In the genomic region with DNA sequence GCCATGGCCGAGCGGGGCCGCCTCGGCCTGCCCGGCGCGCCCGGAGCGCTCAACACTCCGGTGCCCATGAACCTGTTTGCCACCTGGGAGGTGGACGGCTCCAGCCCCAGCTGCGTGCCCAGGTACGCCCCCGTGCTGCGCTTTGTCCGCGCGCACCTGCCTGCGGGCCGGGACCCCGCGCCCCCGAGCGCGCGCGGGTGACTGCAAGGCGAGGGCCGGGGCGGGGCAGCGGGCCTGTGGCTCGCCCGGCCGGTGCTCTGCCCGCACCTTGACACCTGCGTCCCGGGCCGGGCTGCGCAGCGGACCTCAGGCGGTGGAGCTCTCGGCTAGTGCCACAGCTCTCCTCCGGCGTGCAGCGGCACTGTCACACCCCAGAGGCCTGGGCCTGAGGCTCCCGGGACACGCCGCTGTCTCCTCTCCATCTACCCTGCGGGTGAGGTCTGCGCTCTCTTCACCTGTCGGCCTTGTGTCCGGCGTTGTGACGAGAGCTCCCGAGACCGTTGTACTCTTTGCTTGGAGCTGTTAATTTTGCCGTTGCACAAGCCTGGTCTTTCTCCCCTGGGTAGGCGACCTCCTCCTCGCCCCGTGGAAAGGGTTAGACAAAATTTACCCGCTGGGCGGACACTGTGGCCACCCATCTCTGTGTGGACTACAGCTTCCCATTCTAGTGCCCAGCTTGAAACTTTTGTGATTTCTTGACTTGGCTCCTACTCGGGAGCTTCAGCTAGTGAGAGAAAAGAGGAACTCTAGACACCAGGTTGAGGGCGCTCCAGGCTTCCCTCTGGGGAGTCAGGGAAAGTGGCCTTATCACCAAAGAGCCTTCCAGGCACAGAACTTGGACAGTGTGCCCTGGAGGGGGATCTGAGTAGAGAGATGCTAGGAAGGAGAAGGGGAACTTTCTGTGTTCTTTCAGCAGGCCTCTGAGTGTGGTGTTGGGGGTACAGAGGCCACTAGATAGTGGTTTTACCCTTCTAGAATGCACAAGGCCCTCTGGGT, we compare ENCODE assay signal across 8 mouse cellular contexts. TPM values are rescaled to one million over a fixed set of nuclear protein-coding genes. Genes with fewer than 3 reads are reported as not detected.
A peak's percentile ranks its signal among the peaks of the same experiment; 100 is the strongest.
DNase-seq lines count a peak whose midpoint lies in the region; ATAC-seq and TF ChIP-seq lines count a peak whose summit lies in the region.

No protein-coding gene starts in this region.

- peak; percentile 65 to 66 for DNase-seq in heart, adult 18-20 months
- DNase-seq in heart, postnatal 25 days (ENCODE audit: low spot score), result no peak
- DNase-seq in cerebellum, adult 9-10 months, result peak; percentile 61
- no peak for DNase-seq in forebrain, postnatal 0 days
- peak; percentile 59 for DNase-seq in liver
- DNase-seq in midbrain, embryonic 14.5 days, result peak; percentile 66
- DNase-seq in spleen, postnatal 4 days (ENCODE audit: low spot score in 2 of 2), result peak; percentile 60 to 83

- peak overlapping the region; percentile 94 for H3K4me3 ChIP-seq in forebrain, postnatal 0 days (ENCODE audit: low read depth, low read length)
- H3K4me3 ChIP-seq in hindbrain, embryonic 16.5 days (ENCODE audit: low read length), result peak overlapping the region; percentile 89
- peak overlapping the region; percentile 96 for H3K4me3 ChIP-seq in midbrain, embryonic 14.5 days (replicated peaks; ENCODE audit: low read depth, low read length)

- H3K36me3 ChIP-seq in forebrain, postnatal 0 days (ENCODE audit: insufficient read depth), result no peaks in the 10 kb centered on the region
- H3K36me3 ChIP-seq in hindbrain, embryonic 16.5 days (ENCODE audit: control insufficient read depth, insufficient read depth, low read length), result no peaks in the 10 kb centered on the region
- 0 out of 2 replicates have a peak, but pooled peaks cover 2% of the 10 kb centered on the region for H3K36me3 ChIP-seq in midbrain, embryonic 14.5 days (ENCODE audit: control insufficient read depth, insufficient read depth, low read length)

- H3K9me3 ChIP-seq in forebrain, postnatal 0 days (ENCODE audit: low read length), result no peaks in the 10 kb centered on the region
- no peaks in the 10 kb centered on the region for H3K9me3 ChIP-seq in hindbrain, embryonic 16.5 days (ENCODE audit: control insufficient read depth, low read length)
- no peaks in the 10 kb centered on the region for H3K9me3 ChIP-seq in midbrain, embryonic 14.5 days (ENCODE audit: control insufficient read depth, low read length)

- ATAC-seq in forebrain, postnatal 0 days, result no peak
- peak; percentile 12 for ATAC-seq in hindbrain, embryonic 16.5 days
- peak; percentile 38 for ATAC-seq in midbrain, embryonic 14.5 days (ENCODE audit: low FRiP score, low TSS enrichment)

- H3K4me2 ChIP-seq in forebrain, postnatal 0 days (ENCODE audit: low read depth), result peak overlapping the region; percentile 74
- peak overlapping the region; percentile 83 for H3K4me2 ChIP-seq in hindbrain, embryonic 16.5 days (ENCODE audit: low read length)
- H3K4me2 ChIP-seq in midbrain, embryonic 14.5 days (ENCODE audit: low read length), result peak overlapping the region; percentile 52

- peaks cover 25% of the 10 kb centered on the region for H3K4me1 ChIP-seq in forebrain, postnatal 0 days (ENCODE audit: insufficient read depth)
- H3K4me1 ChIP-seq in hindbrain, embryonic 16.5 days (ENCODE audit: control insufficient read depth, insufficient read depth, low read depth, low read length), result peaks cover 33% of the 10 kb centered on the region
- peaks cover 31% of the 10 kb centered on the region for H3K4me1 ChIP-seq in midbrain, embryonic 14.5 days (ENCODE audit: control insufficient read depth, insufficient read depth, low read length)

- peak overlapping the region; percentile 78 for H3K27ac ChIP-seq in forebrain, postnatal 0 days (ENCODE audit: low read depth, low read length)
- peak overlapping the region; percentile 85 for H3K27ac ChIP-seq in hindbrain, embryonic 16.5 days (ENCODE audit: low read depth, low read length)
- H3K27ac ChIP-seq in midbrain, embryonic 14.5 days (replicated peaks; ENCODE audit: low read depth, low read length), result peak overlapping the region; percentile 95

- no peak for TF ChIP-seq CTCF in forebrain, postnatal 0 days (IDR thresholded peaks at IDR 0.05; ENCODE audit: low read depth)

- intact Hi-C loops in heart, postnatal 25 days (cut with DNase I), result no loop called here

- WGBS in forebrain, postnatal 0 days, result 4% methylated on average over 63 of the region's 64 CpGs
- WGBS in hindbrain, embryonic 16.5 days, result 1% methylated on average over 56 of the region's 64 CpGs
- 1% methylated on average over 58 of the region's 64 CpGs for WGBS in midbrain, embryonic 14.5 days

- H3K9ac ChIP-seq in forebrain, postnatal 0 days, result peak overlapping the region; percentile 85
- H3K9ac ChIP-seq in hindbrain, embryonic 16.5 days (ENCODE audit: low read depth, low read length), result peak overlapping the region; percentile 95
- H3K9ac ChIP-seq in midbrain, embryonic 14.5 days (replicated peaks; ENCODE audit: low read length), result peak overlapping the region; percentile 92

- no peaks in the 10 kb centered on the region for H3K27me3 ChIP-seq in forebrain, postnatal 0 days (ENCODE audit: insufficient read depth, low read length)
- H3K27me3 ChIP-seq in hindbrain, embryonic 16.5 days (replicated peaks; ENCODE audit: control insufficient read depth, insufficient read depth, low read length), result no peaks in the 10 kb centered on the region
- H3K27me3 ChIP-seq in midbrain, embryonic 14.5 days (ENCODE audit: control insufficient read depth, insufficient read depth, low read length), result no peaks in the 10 kb centered on the region

RNA-seq across cellular contexts. Expression of a gene that starts 0.6 kb away (rescaled TPM):
- 10 to 100 TPM; 33.1 to 37.1 TPM for total RNA-seq in heart, adult 18-20 months (2021)
- total RNA-seq in heart, postnatal 25 days (2021), result 10 to 100 TPM; 35.5 to 35.9 TPM
- total RNA-seq in forebrain, postnatal 0 days (2014; rRNA removed), result 103 and 116 TPM in 2 replicates
- polyA plus RNA-seq in forebrain, postnatal 0 days (2015; fragmentation: Nextera tagmentation; extraction: Ambion mirVana), result 14.3 and 23.2 TPM in 2 replicates
- 20.4 and 27.8 TPM in 2 replicates for polyA plus RNA-seq in hindbrain, embryonic 16.5 days (2015; fragmentation: Nextera tagmentation; extraction: Ambion mirVana)
- 28.7 and 32.5 TPM in 2 replicates for polyA plus RNA-seq in midbrain, embryonic 14.5 days (2014; fragmentation: Nextera tagmentation; extraction: Ambion mirVana)

RNA-seq across cellular contexts. Expression of a gene that starts 14.4 kb away (rescaled TPM):
- 10 to 100 TPM; 21.4 to 26.4 TPM for total RNA-seq in heart, adult 18-20 months (2021)
- 10 to 100 TPM; 23.5 to 25.1 TPM for total RNA-seq in heart, postnatal 25 days (2021)
- total RNA-seq in forebrain, postnatal 0 days (2014; rRNA removed), result 47.6 and 54.4 TPM in 2 replicates
- polyA plus RNA-seq in forebrain, postnatal 0 days (2015; fragmentation: Nextera tagmentation; extraction: Ambion mirVana), result 32.3 and 40.2 TPM in 2 replicates
- 40.5 and 43.1 TPM in 2 replicates for polyA plus RNA-seq in hindbrain, embryonic 16.5 days (2015; fragmentation: Nextera tagmentation; extraction: Ambion mirVana)
- 37.7 and 55.1 TPM in 2 replicates for polyA plus RNA-seq in midbrain, embryonic 14.5 days (2014; fragmentation: Nextera tagmentation; extraction: Ambion mirVana)

RNA-seq across cellular contexts. Expression of a gene that starts 38.6 kb away (rescaled TPM):
- 10 to 100 TPM; 24.3 to 27.6 TPM for total RNA-seq in heart, adult 18-20 months (2021)
- total RNA-seq in heart, postnatal 25 days (2021), result 10 to 100 TPM; 21.0 to 21.9 TPM
- total RNA-seq in forebrain, postnatal 0 days (2014; rRNA removed), result 60.4 and 60.5 TPM in 2 replicates
- 46.7 and 54.3 TPM in 2 replicates for polyA plus RNA-seq in forebrain, postnatal 0 days (2015; fragmentation: Nextera tagmentation; extraction: Ambion mirVana)
- polyA plus RNA-seq in hindbrain, embryonic 16.5 days (2015; fragmentation: Nextera tagmentation; extraction: Ambion mirVana), result 54.3 and 55.8 TPM in 2 replicates
- 49.8 and 54.3 TPM in 2 replicates for polyA plus RNA-seq in midbrain, embryonic 14.5 days (2014; fragmentation: Nextera tagmentation; extraction: Ambion mirVana)

RNA-seq across cellular contexts. Expression of a gene that starts 59.4 kb away (rescaled TPM):
- total RNA-seq in heart, adult 18-20 months (2021), result not detected
- not detected for total RNA-seq in heart, postnatal 25 days (2021)
- total RNA-seq in forebrain, postnatal 0 days (2014; rRNA removed), result 0.54 and 1.7 TPM in 2 replicates
- not detected in 2 replicates for polyA plus RNA-seq in forebrain, postnatal 0 days (2015; fragmentation: Nextera tagmentation; extraction: Ambion mirVana)
- polyA plus RNA-seq in hindbrain, embryonic 16.5 days (2015; fragmentation: Nextera tagmentation; extraction: Ambion mirVana), result not detected in 2 replicates
- polyA plus RNA-seq in midbrain, embryonic 14.5 days (2014; fragmentation: Nextera tagmentation; extraction: Ambion mirVana), result 0.43 TPM in 1 of 2 replicates, not detected in the other

Comparison
In these comparisons a context has a peak if more than half of its experiments do, and no peak if none do; other contexts are left out.
1. DNase-seq: peak in heart, adult 18-20 months (2 of 2), cerebellum, adult 9-10 months (single experiment), liver (single experiment), midbrain, embryonic 14.5 days (single experiment) and spleen, postnatal 4 days (2 of 2); none in heart, postnatal 25 days (single experiment) and forebrain, postnatal 0 days (single experiment).
2. Peak in every context shown above with its lines, with median percentiles within 50 percentile points of each other: H3K27ac ChIP-seq, H3K4me2 ChIP-seq, H3K4me3 ChIP-seq and H3K9ac ChIP-seq.